Mouse (Mus musculus): ENCODE data around the gene Zfp467. TPM values are rescaled to one million over a fixed set of nuclear protein-coding genes. Genes with fewer than 3 reads are reported as not detected.

Zfp467 gene
- total and polyA plus RNA-seq, 3 experiments, result 0.85 to 5.7 TPM; not detected in 1

- H3K9ac ChIP-seq (ENCODE audit: control insufficient read depth, low read depth, low read length, poor library complexity, severe bottlenecking), result no peak overlapping the region
- no peaks in the 10 kb centered on the region for H3K36me3 ChIP-seq (ENCODE audit: control insufficient read depth in 1 of 2, insufficient read depth in 2 of 2, low read length in 2 of 2)
- no peak for TF ChIP-seq TCF12 (IDR thresholded peaks at IDR 0.05; ENCODE audit: low read depth, low read length)
- TF ChIP-seq KAT2A (conservative IDR thresholded peaks at IDR 0.05; ENCODE audit: low read depth, low read length), result no peak
- no peak for TF ChIP-seq CTCF (IDR thresholded peaks at IDR 0.05 in 2 of 3, conservative IDR thresholded peaks at IDR 0.05 in 1 of 3; ENCODE audit: control insufficient read depth in 1 of 3, insufficient read depth in 1 of 3, low read depth in 2 of 3, low read length in 3 of 3, poor library complexity in 1 of 3, severe bottlenecking in 1 of 3)
- no peak for TF ChIP-seq ZKSCAN1 (IDR thresholded peaks at IDR 0.05; ENCODE audit: low read depth, low read length)
- TF ChIP-seq RAD21 (IDR thresholded peaks at IDR 0.05; ENCODE audit: low read depth, low read length), result no peak
- no peak for TF ChIP-seq USF2 (IDR thresholded peaks at IDR 0.05; ENCODE audit: borderline replicate concordance in 1 of 2, insufficient read depth in 1 of 2, low read depth in 1 of 2, low read length in 2 of 2)
- TF ChIP-seq MXI1 (IDR thresholded peaks at IDR 0.05; ENCODE audit: low read depth, low read length), result no peak
- TF ChIP-seq GATA1 (IDR thresholded peaks at IDR 0.05; ENCODE audit: low read depth, low read length), result no peak
- TF ChIP-seq EP300 (IDR thresholded peaks at IDR 0.05; ENCODE audit: low read depth in 1 of 2, low read length in 2 of 2), result no peak
- TF ChIP-seq NRF1 (IDR thresholded peaks at IDR 0.05; ENCODE audit: insufficient read depth, low read depth, low read length, poor library complexity, severe bottlenecking), result no peak
- no peaks in the 10 kb centered on the region for H3K9me3 ChIP-seq (replicated peaks; ENCODE audit: insufficient read depth, low read length)
- no peak for DNase-seq (ENCODE audit: low read depth, low spot score)
- H3K79me2 ChIP-seq (ENCODE audit: control insufficient read depth, insufficient read depth, low read length, poor library complexity), result no peaks in the 10 kb centered on the region
- no peak overlapping the region for H3K4me3 ChIP-seq (ENCODE audit: control insufficient read depth in 1 of 2, insufficient read depth in 1 of 2, low read depth in 2 of 2, low read length in 2 of 2)
- H3K4me1 ChIP-seq (ENCODE audit: control insufficient read depth in 1 of 2, insufficient read depth in 2 of 2, low read length in 2 of 2), result no peaks in the 10 kb centered on the region; a peak in 1 of 4 replicates
- H3K27me3 ChIP-seq (ENCODE audit: control insufficient read depth in 1 of 2, insufficient read depth in 2 of 2, low read length in 2 of 2), result no peaks in the 10 kb centered on the region
- H3K27ac ChIP-seq (ENCODE audit: control insufficient read depth, low read depth, low read length), result no peak overlapping the region
Observed at GRCm38 (mm10) chr6:48410551-48410950, 35.1 kb downstream of the Zfp467 start.

GRCm38 (mm10) chr6:48409726-48410343 is 35.8 kb downstream of the Zfp467 start:
- H3K27me3 ChIP-seq (ENCODE audit: control insufficient read depth in 1 of 2, insufficient read depth in 2 of 2, low read length in 2 of 2), result no peaks in the 10 kb centered on the region
- no peak overlapping the region for H3K27ac ChIP-seq (ENCODE audit: control insufficient read depth, low read depth, low read length)
- H3K79me2 ChIP-seq (ENCODE audit: control insufficient read depth, insufficient read depth, low read length, poor library complexity), result no peaks in the 10 kb centered on the region
- H3K4me1 ChIP-seq (ENCODE audit: control insufficient read depth in 1 of 2, insufficient read depth in 2 of 2, low read length in 2 of 2), result no peaks in the 10 kb centered on the region; a peak in 1 of 4 replicates
- no peak for TF ChIP-seq MXI1 (IDR thresholded peaks at IDR 0.05; ENCODE audit: low read depth, low read length)
- TF ChIP-seq NELFE (IDR thresholded peaks at IDR 0.05; ENCODE audit: low read depth, low read length), result no peak
- no peak for TF ChIP-seq MAZ (IDR thresholded peaks at IDR 0.05; ENCODE audit: low read depth, low read length)
- no peak for TF ChIP-seq MEF2A (IDR thresholded peaks at IDR 0.05; ENCODE audit: extremely low read depth, insufficient replicate concordance, low read depth, low read length, poor library complexity, severe bottlenecking)
- no peak for TF ChIP-seq GABPA (IDR thresholded peaks at IDR 0.05; ENCODE audit: low read depth, low read length)
- H3K9ac ChIP-seq (ENCODE audit: control insufficient read depth, low read depth, low read length, poor library complexity, severe bottlenecking), result no peak overlapping the region
- H3K9me3 ChIP-seq (replicated peaks; ENCODE audit: insufficient read depth, low read length), result no peaks in the 10 kb centered on the region
- no peak for DNase-seq (ENCODE audit: low read depth, low spot score)
- no peak overlapping the region for H3K4me3 ChIP-seq (ENCODE audit: control insufficient read depth in 1 of 2, insufficient read depth in 1 of 2, low read depth in 2 of 2, low read length in 2 of 2)
- no peaks in the 10 kb centered on the region for H3K36me3 ChIP-seq (ENCODE audit: control insufficient read depth in 1 of 2, insufficient read depth in 2 of 2, low read length in 2 of 2)

Data from MEL (cell line).